Mouse (Mus musculus) ES-Bruce4 (cell line): Measurements from ENCODE around the gene Eif4g1.

Experiments used
- EP300 ChIP-seq: IDR thresholded peaks from 2 replicates; pipeline ENCODE4 v1.6.1; 2011; ENCODE audit warnings: low read depth, low read length; ENCODE audit not compliant: insufficient read depth
- POLR2A ChIP-seq: IDR thresholded peaks from one replicate; pipeline ENCODE4 v1.8.1; 2011; ENCODE audit warnings: low read length; ENCODE audit not compliant: insufficient read depth

- no peak for TF ChIP-seq EP300
- no peak for TF ChIP-seq POLR2A
Observed at GRCm38 (mm10) chr16:20677974-20678675, 10.0 kb downstream of the Eif4g1 start.
